Mouse (Mus musculus): ENCODE measurements around the gene Arfgef2. TPM values are rescaled to one million over a fixed set of nuclear protein-coding genes. Genes with fewer than 3 reads are reported as not detected.

Arfgef2 gene
- total and polyA plus RNA-seq, 3 experiments = 19.1 to 27.4 (median 24.5) TPM

DNA sequence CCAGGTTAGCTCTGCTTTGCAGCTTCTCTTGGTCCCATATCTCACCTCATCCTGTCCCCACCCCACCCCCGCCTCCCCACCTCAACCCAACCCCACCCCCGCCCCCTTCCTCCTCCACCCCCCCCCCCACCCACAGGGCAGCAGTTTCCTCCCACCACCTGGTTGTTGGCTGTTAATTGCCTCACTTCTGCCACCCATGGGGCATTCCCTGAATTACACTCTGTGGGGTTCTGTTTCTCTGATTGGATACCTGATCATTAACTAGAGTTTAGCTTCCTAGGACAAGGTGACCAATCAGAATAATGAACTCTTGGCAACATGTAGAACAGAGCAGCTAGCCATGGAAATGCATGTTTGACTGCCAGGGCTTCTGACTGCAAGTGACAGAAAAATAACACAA lies 29.1 kb upstream of the Arfgef2 start:
- Histone ChIP-seq H3K27me3 (ENCODE audit: control insufficient read depth in 1 of 2, insufficient read depth in 2 of 2, low read length in 2 of 2) (no peaks in the 10 kb centered on the region), H3K4me1 (ENCODE audit: control insufficient read depth in 1 of 2, insufficient read depth in 2 of 2, low read length in 2 of 2) (no peaks in the 10 kb centered on the region), H3K27ac (ENCODE audit: control insufficient read depth, low read depth, low read length) (no peak overlapping the region), H3K79me2 (ENCODE audit: control insufficient read depth, insufficient read depth, low read length, poor library complexity) (no peaks in the 10 kb centered on the region), H3K36me3 (ENCODE audit: control insufficient read depth in 1 of 2, insufficient read depth in 2 of 2, low read length in 2 of 2) (no peaks in the 10 kb centered on the region), H3K9me3 (replicated peaks; ENCODE audit: insufficient read depth, low read length) (no peaks in the 10 kb centered on the region), H3K9ac (ENCODE audit: control insufficient read depth, low read depth, low read length, poor library complexity, severe bottlenecking) (no peak overlapping the region), H3K4me3 (ENCODE audit: control insufficient read depth in 1 of 2, insufficient read depth in 1 of 2, low read depth in 2 of 2, low read length in 2 of 2) (no peak overlapping the region)
- peak; percentile 54 for DNase-seq (ENCODE audit: low read depth, low spot score)
- TF ChIP-seq ZC3H11A (IDR thresholded peaks at IDR 0.05; ENCODE audit: low read depth, low read length) (peak; percentile 42), POLR2A (IDR thresholded peaks at IDR 0.05; ENCODE audit: control insufficient read depth in 1 of 2, insufficient read depth in 1 of 2, low read depth in 1 of 2, low read length in 2 of 2, poor library complexity in 1 of 2) (no peak), EP300 (IDR thresholded peaks at IDR 0.05; ENCODE audit: low read depth in 1 of 2, low read length in 2 of 2) (no peak), NRF1 (IDR thresholded peaks at IDR 0.05; ENCODE audit: insufficient read depth, low read depth, low read length, poor library complexity, severe bottlenecking) (no peak), MYC (IDR thresholded peaks at IDR 0.05; ENCODE audit: low read depth, low read length) (no peak), USF2 (IDR thresholded peaks at IDR 0.05; ENCODE audit: borderline replicate concordance in 1 of 2, insufficient read depth in 1 of 2, low read depth in 1 of 2, low read length in 2 of 2) (no peak), MEF2A (IDR thresholded peaks at IDR 0.05; ENCODE audit: extremely low read depth, insufficient replicate concordance, low read depth, low read length, poor library complexity, severe bottlenecking) (no peak), CTCF (IDR thresholded peaks at IDR 0.05 in 2 of 3, conservative IDR thresholded peaks at IDR 0.05 in 1 of 3; ENCODE audit: control insufficient read depth in 1 of 3, insufficient read depth in 1 of 3, low read depth in 2 of 3, low read length in 3 of 3, poor library complexity in 1 of 3, severe bottlenecking in 1 of 3) (peak; percentile 47 to 57 (median 51)), RAD21 (IDR thresholded peaks at IDR 0.05; ENCODE audit: low read depth, low read length) (peak; percentile 40), MAFK (IDR thresholded peaks at IDR 0.05; ENCODE audit: borderline replicate concordance, low read depth, low read length) (no peak), SMC3 (IDR thresholded peaks at IDR 0.05; ENCODE audit: low read depth, low read length) (peak; percentile 63), SIN3A (IDR thresholded peaks at IDR 0.05; ENCODE audit: low read length) (no peak), TAL1 (IDR thresholded peaks at IDR 0.05; ENCODE audit: low read length) (no peak), JUND (IDR thresholded peaks at IDR 0.05; ENCODE audit: low read depth, low read length) (no peak), HCFC1 (IDR thresholded peaks at IDR 0.05; ENCODE audit: low read depth, low read length) (no peak), MAZ (IDR thresholded peaks at IDR 0.05; ENCODE audit: low read depth, low read length) (no peak), BHLHE40 (IDR thresholded peaks at IDR 0.05; ENCODE audit: borderline replicate concordance, low read depth, low read length) (no peak), POLR2AphosphoS5 (IDR thresholded peaks at IDR 0.05; ENCODE audit: borderline replicate concordance, low read depth, low read length) (no peak), ZMIZ1 (IDR thresholded peaks at IDR 0.05; ENCODE audit: low read depth, low read length) (no peak), TBP (IDR thresholded peaks at IDR 0.05; ENCODE audit: low read depth, low read length) (no peak), ELF1 (IDR thresholded peaks at IDR 0.05; ENCODE audit: low read depth, low read length) (no peak)

DNA sequence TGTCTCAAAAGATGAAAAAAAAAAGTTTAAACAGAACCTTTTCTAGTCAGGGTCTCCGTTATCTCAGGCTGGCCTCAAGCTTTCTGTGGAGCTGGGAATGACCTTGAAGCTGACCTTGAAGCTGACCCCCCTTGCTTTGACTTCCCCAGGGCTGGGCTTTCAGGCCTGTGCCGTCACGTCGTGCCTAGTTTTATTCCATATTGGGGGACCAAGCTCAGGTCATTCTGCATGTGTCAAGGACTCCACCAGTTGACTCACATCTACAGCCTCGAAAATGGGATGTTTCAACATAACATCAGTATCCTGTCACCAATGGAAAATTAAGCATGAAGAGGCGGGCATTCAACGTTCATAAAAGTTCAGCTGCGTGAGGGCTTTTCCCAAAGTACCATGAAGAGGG lies 25.4 kb upstream of the Arfgef2 start:
- no peaks in the 10 kb centered on the region for H3K36me3 ChIP-seq (ENCODE audit: control insufficient read depth in 1 of 2, insufficient read depth in 2 of 2, low read length in 2 of 2)
- H3K4me1 ChIP-seq (ENCODE audit: control insufficient read depth in 1 of 2, insufficient read depth in 2 of 2, low read length in 2 of 2) = no peaks in the 10 kb centered on the region
- no peaks in the 10 kb centered on the region for H3K27me3 ChIP-seq (ENCODE audit: control insufficient read depth in 1 of 2, insufficient read depth in 2 of 2, low read length in 2 of 2)
- H3K4me3 ChIP-seq (ENCODE audit: control insufficient read depth in 1 of 2, insufficient read depth in 1 of 2, low read depth in 2 of 2, low read length in 2 of 2) = no peak overlapping the region
- H3K79me2 ChIP-seq (ENCODE audit: control insufficient read depth, insufficient read depth, low read length, poor library complexity) = no peaks in the 10 kb centered on the region
- no peak overlapping the region for H3K9ac ChIP-seq (ENCODE audit: control insufficient read depth, low read depth, low read length, poor library complexity, severe bottlenecking)
- TF ChIP-seq MYC (IDR thresholded peaks at IDR 0.05; ENCODE audit: low read depth, low read length) (no peak), KAT2A (conservative IDR thresholded peaks at IDR 0.05; ENCODE audit: low read depth, low read length) (no peak), TAL1 (IDR thresholded peaks at IDR 0.05; ENCODE audit: low read length) (no peak), POLR2A (IDR thresholded peaks at IDR 0.05; ENCODE audit: control insufficient read depth in 1 of 2, insufficient read depth in 1 of 2, low read depth in 1 of 2, low read length in 2 of 2, poor library complexity in 1 of 2) (no peak), MAX (IDR thresholded peaks at IDR 0.05; ENCODE audit: low read length) (no peak), CHD1 (IDR thresholded peaks at IDR 0.05; ENCODE audit: low read depth, low read length) (no peak), RCOR1 (IDR thresholded peaks at IDR 0.05; ENCODE audit: low read depth, low read length) (no peak), HCFC1 (IDR thresholded peaks at IDR 0.05; ENCODE audit: low read depth, low read length) (no peak), MAZ (IDR thresholded peaks at IDR 0.05; ENCODE audit: low read depth, low read length) (no peak), TCF12 (IDR thresholded peaks at IDR 0.05; ENCODE audit: low read depth, low read length) (no peak), MAFK (IDR thresholded peaks at IDR 0.05; ENCODE audit: borderline replicate concordance, low read depth, low read length) (no peak)
- no peak for DNase-seq (ENCODE audit: low read depth, low spot score)
- H3K27ac ChIP-seq (ENCODE audit: control insufficient read depth, low read depth, low read length) = no peak overlapping the region
- H3K9me3 ChIP-seq (replicated peaks; ENCODE audit: insufficient read depth, low read length) = no peaks in the 10 kb centered on the region
